Mouse (Mus musculus) lung, adult 2 months (tissue): Measurements from ENCODE around the gene Cacna1s.

Source experiments
- CTCF ChIP-seq: fragments of 200-500 bp; IDR thresholded peaks from 2 replicates; pipeline ENCODE4 v1.5.1; 2011; ENCODE audit warnings: mild to moderate bottlenecking, low read length, control low read depth; ENCODE audit not compliant: insufficient read depth
- POLR2A ChIP-seq: fragments of 200-500 bp; IDR thresholded peaks from 2 replicates; pipeline ENCODE4 v1.6.1; 2011; ENCODE audit warnings: low read depth, mild to moderate bottlenecking, control low read depth, low read length, borderline replicate concordance; ENCODE audit errors: extremely low read depth

DNA sequence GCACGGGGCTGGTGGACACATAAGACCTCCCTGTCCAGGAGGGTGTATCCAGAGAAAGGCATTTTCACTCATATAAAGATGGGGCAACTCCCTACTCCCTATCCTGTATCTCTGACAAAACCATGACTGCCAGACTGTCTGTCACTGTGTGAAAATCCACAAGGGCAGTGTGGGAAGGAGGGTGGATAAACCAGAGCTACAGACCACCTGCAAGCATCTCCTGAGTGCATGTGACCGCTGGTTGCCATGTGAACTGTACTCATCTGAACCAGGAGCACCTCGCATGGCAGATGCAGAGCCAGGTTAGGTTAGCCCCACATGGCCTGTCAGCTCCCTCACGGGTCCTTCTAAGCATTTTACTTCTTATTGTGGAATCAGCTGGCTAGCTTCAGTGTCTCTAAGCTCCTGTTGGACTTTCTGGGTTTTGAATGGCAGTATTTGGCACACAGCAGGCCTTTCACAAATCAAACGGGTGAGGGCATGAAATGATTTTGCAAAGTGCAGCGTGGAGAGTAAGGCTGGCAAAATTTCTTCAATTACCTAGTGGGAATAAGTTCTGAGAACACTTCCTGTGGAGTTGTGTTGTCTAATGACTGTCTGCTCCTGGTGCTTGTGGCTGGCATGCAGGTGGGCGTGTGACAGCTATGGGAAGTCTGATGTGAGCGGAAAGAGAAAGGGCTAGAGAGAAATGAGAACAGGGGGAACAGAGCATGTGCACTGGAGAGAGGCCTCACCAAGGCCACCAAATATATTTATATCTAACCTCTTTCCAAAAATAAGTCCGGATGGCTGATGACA, 37.0 kb downstream of the Cacna1s start:
- TF ChIP-seq CTCF = no peak
- TF ChIP-seq POLR2A = no peak
